Mouse (Mus musculus): ENCODE data around the gene Foxs1. TPM values are rescaled to one million over a fixed set of nuclear protein-coding genes. Genes with fewer than 3 reads are reported as not detected.

The Foxs1 gene
- total and polyA plus RNA-seq, 2 experiments, result 1.1 TPM; not detected in 1

- Histone ChIP-seq H3K27me3 (ENCODE audit: control insufficient read depth, insufficient read depth, low read length) (0 out of 2 replicates have a peak, but pooled peaks cover 2% of the 10 kb centered on the region), H3K27ac (replicated peaks; ENCODE audit: insufficient read depth, low read depth, low read length) (no peak overlapping the region), H3K4me3 (ENCODE audit: insufficient read depth, low read depth, low read length) (no peak overlapping the region), H3K4me1 (ENCODE audit: control insufficient read depth, insufficient read depth, low read length) (no peaks in the 10 kb centered on the region), H3K36me3 (ENCODE audit: control insufficient read depth, insufficient read depth, low read length) (no peaks in the 10 kb centered on the region), H3K79me2 (ENCODE audit: control insufficient read depth, insufficient read depth, low read length) (no peaks in the 10 kb centered on the region), H3K9ac (ENCODE audit: low read depth, low read length) (no peak overlapping the region)
- no peak for TF ChIP-seq CTCF (IDR thresholded peaks at IDR 0.05; ENCODE audit: low read depth, low read length)
- no peak for TF ChIP-seq POLR2A (IDR thresholded peaks at IDR 0.05; ENCODE audit: extremely low read depth, insufficient read depth, low read length)
- 35% methylated on average over 6 of the region's 6 CpGs for WGBS
- DNase-seq (ENCODE audit: extremely low read depth, low read depth, low spot score), result no peak
Observed at GRCm38 (mm10) chr2:152911432-152911831, 21.6 kb downstream of the Foxs1 start.

DNA sequence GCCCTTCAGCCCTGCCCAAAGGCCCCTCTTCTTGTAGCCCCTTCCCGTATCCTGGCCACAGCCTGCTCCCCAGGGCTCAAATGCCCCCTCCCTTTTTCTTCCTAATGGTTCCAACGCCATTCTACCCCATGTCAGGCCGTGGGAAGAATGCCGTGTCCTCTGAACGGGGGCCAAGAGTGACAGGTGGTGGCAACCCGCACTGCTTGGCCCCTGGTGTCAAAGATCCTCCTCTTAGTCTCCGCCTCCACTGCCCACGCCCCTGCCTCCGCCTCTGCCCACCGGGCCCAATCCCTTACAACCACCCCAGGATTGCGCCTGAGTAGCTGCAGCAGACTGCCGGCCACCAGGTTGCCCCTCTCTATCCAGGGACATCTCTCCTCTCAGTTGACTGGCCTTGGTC lies 22.0 kb downstream of the Foxs1 start, which contains the start of gene Mylk2:
Gene Mylk2, plus strand, starts transcription at position 322 of the 400 bp plus-strand sequence.
- Histone ChIP-seq H3K79me2 (ENCODE audit: control insufficient read depth, insufficient read depth, low read length) (no peaks in the 10 kb centered on the region), H3K9ac (ENCODE audit: low read depth, low read length) (no peak within 1 kb of the TSS), H3K4me3 (ENCODE audit: insufficient read depth, low read depth, low read length) (no peak within 1 kb of the TSS), H3K27me3 (ENCODE audit: control insufficient read depth, insufficient read depth, low read length) (0 out of 2 replicates have a peak, but pooled peaks cover 2% of the 10 kb centered on the region), H3K36me3 (ENCODE audit: control insufficient read depth, insufficient read depth, low read length) (no peaks in the 10 kb centered on the region), H3K27ac (replicated peaks; ENCODE audit: insufficient read depth, low read depth, low read length) (no peak within 1 kb of the TSS), H3K4me1 (ENCODE audit: control insufficient read depth, insufficient read depth, low read length) (no peaks in the 10 kb centered on the region)
- DNase-seq (ENCODE audit: extremely low read depth, low read depth, low spot score), result no peak
- 24% methylated on average over 12 of the region's 12 CpGs for WGBS
- TF ChIP-seq POLR2A (IDR thresholded peaks at IDR 0.05; ENCODE audit: extremely low read depth, insufficient read depth, low read length), result no peak
- TF ChIP-seq CTCF (IDR thresholded peaks at IDR 0.05; ENCODE audit: low read depth, low read length), result no peak

DNA sequence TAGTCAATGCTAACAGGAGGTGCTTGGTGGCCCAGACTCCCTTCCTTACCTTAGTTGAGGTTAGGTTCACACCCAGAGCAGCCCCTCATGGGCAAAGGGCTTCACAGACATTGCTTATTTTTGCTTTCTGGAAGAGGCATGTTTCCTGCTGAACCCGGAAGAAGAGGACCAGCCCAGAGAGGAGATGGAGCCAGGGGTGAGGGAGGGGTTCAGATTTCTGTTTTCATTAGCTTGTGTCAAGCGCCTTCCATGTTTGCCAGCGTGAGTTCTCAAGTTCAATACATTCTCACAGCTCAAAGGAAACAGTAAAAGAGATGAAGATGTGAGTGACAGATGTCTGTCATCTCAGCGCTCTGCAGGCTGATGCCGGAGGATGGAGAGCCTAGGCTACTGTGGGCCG lies 23.2 kb downstream of the Foxs1 start:
- H3K4me1 ChIP-seq (ENCODE audit: control insufficient read depth, insufficient read depth, low read length), result no peaks in the 10 kb centered on the region
- TF ChIP-seq CTCF (IDR thresholded peaks at IDR 0.05; ENCODE audit: low read depth, low read length) (no peak), POLR2A (IDR thresholded peaks at IDR 0.05; ENCODE audit: extremely low read depth, insufficient read depth, low read length) (no peak)
- H3K79me2 ChIP-seq (ENCODE audit: control insufficient read depth, insufficient read depth, low read length), result no peaks in the 10 kb centered on the region
- 0 out of 2 replicates have a peak, but pooled peaks cover 2% of the 10 kb centered on the region for H3K27me3 ChIP-seq (ENCODE audit: control insufficient read depth, insufficient read depth, low read length)
- H3K4me3 ChIP-seq (ENCODE audit: insufficient read depth, low read depth, low read length), result no peak overlapping the region
- no peaks in the 10 kb centered on the region for H3K36me3 ChIP-seq (ENCODE audit: control insufficient read depth, insufficient read depth, low read length)
- DNase-seq (ENCODE audit: extremely low read depth, low read depth, low spot score), result no peak
- no peak overlapping the region for H3K27ac ChIP-seq (replicated peaks; ENCODE audit: insufficient read depth, low read depth, low read length)
- 70% methylated on average over 6 of the region's 6 CpGs for WGBS
- H3K9ac ChIP-seq (ENCODE audit: low read depth, low read length), result no peak overlapping the region

- WGBS, result 73% methylated on average over 14 of the region's 14 CpGs
- DNase-seq (ENCODE audit: extremely low read depth, low read depth, low spot score), result no peak
- Histone ChIP-seq H3K4me3 (ENCODE audit: insufficient read depth, low read depth, low read length) (no peak overlapping the region), H3K9ac (ENCODE audit: low read depth, low read length) (no peak overlapping the region), H3K79me2 (ENCODE audit: control insufficient read depth, insufficient read depth, low read length) (no peaks in the 10 kb centered on the region), H3K36me3 (ENCODE audit: control insufficient read depth, insufficient read depth, low read length) (no peaks in the 10 kb centered on the region), H3K27ac (replicated peaks; ENCODE audit: insufficient read depth, low read depth, low read length) (no peak overlapping the region), H3K4me1 (ENCODE audit: control insufficient read depth, insufficient read depth, low read length) (no peaks in the 10 kb centered on the region), H3K27me3 (ENCODE audit: control insufficient read depth, insufficient read depth, low read length) (no peaks in the 10 kb centered on the region)
- TF ChIP-seq CTCF (IDR thresholded peaks at IDR 0.05; ENCODE audit: low read depth, low read length) (no peak), POLR2A (IDR thresholded peaks at IDR 0.05; ENCODE audit: extremely low read depth, insufficient read depth, low read length) (no peak)
Observed at GRCm38 (mm10) chr2:152907114-152907943, 25.7 kb downstream of the Foxs1 start.

GRCm38 (mm10) chr2:152906274-152907037 lies 26.6 kb downstream of the Foxs1 start:
- Histone ChIP-seq H3K79me2 (ENCODE audit: control insufficient read depth, insufficient read depth, low read length) (no peaks in the 10 kb centered on the region), H3K27me3 (ENCODE audit: control insufficient read depth, insufficient read depth, low read length) (no peaks in the 10 kb centered on the region), H3K36me3 (ENCODE audit: control insufficient read depth, insufficient read depth, low read length) (no peaks in the 10 kb centered on the region), H3K9ac (ENCODE audit: low read depth, low read length) (no peak overlapping the region), H3K4me3 (ENCODE audit: insufficient read depth, low read depth, low read length) (no peak overlapping the region), H3K27ac (replicated peaks; ENCODE audit: insufficient read depth, low read depth, low read length) (no peak overlapping the region), H3K4me1 (ENCODE audit: control insufficient read depth, insufficient read depth, low read length) (no peaks in the 10 kb centered on the region)
- 66% methylated on average over 9 of the region's 9 CpGs for WGBS
- no peak for DNase-seq (ENCODE audit: extremely low read depth, low read depth, low spot score)
- TF ChIP-seq CTCF (IDR thresholded peaks at IDR 0.05; ENCODE audit: low read depth, low read length), result no peak
- no peak for TF ChIP-seq POLR2A (IDR thresholded peaks at IDR 0.05; ENCODE audit: extremely low read depth, insufficient read depth, low read length)

Measured in liver, adult 2 months (tissue).